Mouse (Mus musculus) testis, adult 2 months (tissue): ENCODE data around the gene Frmd4a.

Experiments used
- CTCF ChIP-seq: fragments of 200-500 bp; IDR thresholded peaks from 2 replicates; pipeline ENCODE4 v1.5.1; 2012; ENCODE audit warnings: low read depth, mild to moderate bottlenecking, inconsistent platforms, low read length, moderate library complexity; ENCODE audit not compliant: control insufficient read depth, insufficient read depth, insufficient replicate concordance
- POLR2A ChIP-seq: fragments of 200-500 bp; IDR thresholded peaks from 2 replicates; pipeline ENCODE4 v1.6.1; 2012; ENCODE audit warnings: low read depth, mild to moderate bottlenecking, inconsistent platforms, low read length, moderate library complexity; ENCODE audit not compliant: control insufficient read depth

DNA sequence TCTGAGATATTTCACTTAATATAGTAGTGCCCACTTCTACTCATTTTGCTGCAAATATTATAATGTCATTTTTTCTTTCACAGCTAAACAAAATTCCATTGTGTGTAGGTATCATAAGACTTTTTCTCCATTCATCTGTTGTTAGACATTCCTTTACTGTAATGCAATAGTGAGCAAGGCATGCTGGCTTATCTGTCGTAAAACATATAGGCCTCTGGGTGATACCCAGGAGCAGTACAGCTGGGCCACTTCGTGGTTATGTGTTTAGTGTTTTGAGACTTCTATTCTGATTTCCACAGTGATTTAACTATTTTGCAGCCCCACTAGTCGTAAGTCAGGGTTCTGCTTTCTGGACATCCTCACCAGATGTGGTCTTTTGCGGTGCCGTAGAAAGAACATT is 236.6 kb downstream of the Frmd4a start:
- TF ChIP-seq CTCF (no peak), POLR2A (no peak)
